Mouse (Mus musculus) hindbrain, embryonic 12.5 days (tissue): ENCODE data around the gene Ube2t. TPM values are rescaled to one million over a fixed set of nuclear protein-coding genes. Genes with fewer than 3 reads are reported as not detected.

Experiments
- ATAC-seq: fragments of 200-750 bp; cut with Nextera tagmentation; 2 replicates; pipeline ENCODE4 v1.8.0; 2017; ENCODE audit warnings: moderate TSS enrichment; ENCODE audit not compliant: low FRiP score
- H3K27ac ChIP-seq: fragments of 300-500 bp; sonication (generic); 2 replicates; pipeline ENCODE4 v1.5.1; 2016; ENCODE audit warnings: mild to moderate bottlenecking
- H3K27me3 ChIP-seq: fragments of 300-500 bp; sonication (generic); 2 replicates; pipeline ENCODE4 v1.6.1; 2016; ENCODE audit warnings: mild to moderate bottlenecking
- H3K36me3 ChIP-seq: fragments of 300-500 bp; sonication (generic); 2 replicates; pipeline ENCODE4 v1.6.1; 2016; ENCODE audit warnings: mild to moderate bottlenecking
- H3K4me1 ChIP-seq: fragments of 300-500 bp; sonication (generic); 2 replicates; pipeline ENCODE4 v1.6.1; 2016
- H3K4me2 ChIP-seq: fragments of 300-500 bp; sonication (generic); replicated peaks from 2 replicates; pipeline ENCODE4 v1.6.1; 2016; ENCODE audit warnings: mild to moderate bottlenecking
- H3K4me3 ChIP-seq: fragments of 300-500 bp; sonication (generic); 2 replicates; pipeline ENCODE4 v1.5.1; 2016; ENCODE audit warnings: mild to moderate bottlenecking
- H3K9ac ChIP-seq: fragments of 300-500 bp; sonication (generic); 2 replicates; pipeline ENCODE4 v1.6.1; 2016; ENCODE audit warnings: mild to moderate bottlenecking, moderate library complexity
- H3K9me3 ChIP-seq: fragments of 300-500 bp; sonication (generic); replicated peaks from 2 replicates; pipeline ENCODE4 v1.6.1; 2016; ENCODE audit warnings: mild to moderate bottlenecking
- WGBS: fragments of 180-500 bp; shearing (Covaris S2); methylation state at CpG from one replicate; pipeline ENCODE4 v1.1.7; 2016; 5-methylcytosine and 5-hydroxymethylcytosine counted together
- polyA plus RNA-seq: library from polyadenylated mRNA; unstranded; fragments of >200 nt; fragmentation: Nextera tagmentation; extraction: Ambion mirVana; gene quantifications from 2 replicates; pipeline ENCODE4 v1.2.1, GENCODE M21; 2016

Gene Ube2t
- polyA plus RNA-seq, 1 experiment from 2014 or later = 30.8 TPM

DNA sequence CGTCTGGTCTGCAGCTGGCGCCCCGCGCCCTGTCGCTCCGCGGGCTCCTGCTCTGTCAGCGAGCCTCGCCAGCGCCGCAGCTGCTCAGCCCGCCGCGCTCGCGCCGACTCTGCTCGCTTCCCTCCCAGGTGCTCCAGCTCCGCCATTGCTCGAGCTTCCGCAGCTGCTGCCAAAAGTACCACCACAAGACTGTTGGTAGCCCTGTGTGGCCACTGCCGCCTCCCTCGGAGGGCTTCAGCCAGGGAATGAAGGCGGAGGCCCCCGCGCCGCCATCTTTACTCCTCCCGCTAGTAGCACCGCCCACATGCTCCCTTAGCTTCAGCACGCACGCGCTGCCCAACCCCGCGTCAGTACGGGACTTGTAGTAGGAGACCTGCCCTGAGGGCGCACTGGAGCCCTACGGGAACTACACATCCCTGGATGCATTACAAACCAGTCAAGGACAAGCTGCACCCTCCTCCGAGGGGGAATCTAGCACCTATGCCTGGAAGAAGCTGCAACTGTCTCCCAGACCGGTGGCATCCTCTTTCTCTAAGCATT lies 6.7 kb upstream of the Ube2t start, which contains the start of gene Ppp1r12b:
Ppp1r12b (minus strand) TSS at position 306 of the 540 bp plus-strand sequence.
- peak within 1 kb of the TSS; percentile 81 for H3K4me3 ChIP-seq
- H3K9ac ChIP-seq = peak within 1 kb of the TSS; percentile 83
- no peaks in the 10 kb centered on the region for H3K36me3 ChIP-seq
- H3K4me1 ChIP-seq = peaks cover 13% of the 10 kb centered on the region
- no peaks in the 10 kb centered on the region for H3K27me3 ChIP-seq
- H3K27ac ChIP-seq = peak within 1 kb of the TSS; percentile 94
- under 1% methylated on average over 36 of the region's 39 CpGs for WGBS
- ATAC-seq = peak; percentile 99
- H3K9me3 ChIP-seq = no peaks in the 10 kb centered on the region
- peak within 1 kb of the TSS; percentile 84 for H3K4me2 ChIP-seq

DNA sequence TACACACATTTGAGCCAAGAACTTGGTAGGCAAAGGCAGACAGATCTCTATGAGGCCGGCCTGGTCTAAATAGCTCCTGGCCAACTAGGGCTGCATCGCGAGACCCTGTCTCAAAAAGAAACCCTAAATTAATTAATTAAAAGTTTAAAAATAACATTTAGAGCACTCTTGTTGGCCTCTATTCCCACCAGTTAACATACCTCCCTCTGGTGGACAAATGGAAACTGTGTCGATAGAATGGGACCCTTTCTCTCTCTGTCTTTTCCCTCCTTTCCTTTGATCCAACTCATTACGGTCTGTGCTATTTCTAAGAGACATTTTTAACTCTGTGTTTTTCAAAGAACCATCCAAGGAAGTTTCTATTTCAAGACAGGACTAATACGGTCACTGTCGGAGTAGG lies 1.7 kb upstream of the Ube2t start:
- Histone ChIP-seq H3K4me3 (no peak overlapping the region), H3K4me1 (peaks cover 13% of the 10 kb centered on the region), H3K4me2 (no peak overlapping the region), H3K36me3 (no peaks in the 10 kb centered on the region), H3K9ac (no peak overlapping the region), H3K27me3 (0 out of 2 replicates have a peak, but pooled peaks cover 6% of the 10 kb centered on the region), H3K9me3 (no peaks in the 10 kb centered on the region), H3K27ac (no peak overlapping the region)
- 63% methylated on average over 7 of the region's 7 CpGs for WGBS
- ATAC-seq = no peak

DNA sequence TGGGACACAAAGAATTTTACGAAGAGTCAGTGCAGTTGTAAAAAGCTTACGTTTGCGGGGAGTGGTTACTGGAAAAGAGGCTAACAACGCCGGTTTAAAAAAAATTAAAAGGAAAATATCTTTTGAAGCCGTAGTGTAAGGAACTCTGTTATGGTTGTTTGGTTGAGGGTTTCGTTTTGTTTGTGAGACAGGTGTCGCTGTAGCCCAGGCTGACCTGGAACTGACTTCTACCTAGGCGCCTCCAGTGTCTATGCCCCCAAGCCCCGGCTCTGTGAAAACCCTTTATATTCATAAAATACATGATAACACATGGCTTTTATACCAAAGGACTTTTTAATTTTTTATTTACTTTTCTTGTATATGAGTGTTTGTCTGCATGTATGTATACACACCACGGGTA lies 456 bp downstream of the Ube2t start:
- Histone ChIP-seq H3K27ac (no peak overlapping the region), H3K36me3 (no peaks in the 10 kb centered on the region), H3K9me3 (no peaks in the 10 kb centered on the region), H3K4me1 (peaks cover 13% of the 10 kb centered on the region), H3K4me2 (peak overlapping the region; percentile 63), H3K9ac (peak overlapping the region; percentile 63), H3K27me3 (0 out of 2 replicates have a peak, but pooled peaks cover 6% of the 10 kb centered on the region), H3K4me3 (peak overlapping the region; percentile 64)
- ATAC-seq = peak; percentile 71
- 4% methylated on average over 11 of the region's 11 CpGs for WGBS

DNA sequence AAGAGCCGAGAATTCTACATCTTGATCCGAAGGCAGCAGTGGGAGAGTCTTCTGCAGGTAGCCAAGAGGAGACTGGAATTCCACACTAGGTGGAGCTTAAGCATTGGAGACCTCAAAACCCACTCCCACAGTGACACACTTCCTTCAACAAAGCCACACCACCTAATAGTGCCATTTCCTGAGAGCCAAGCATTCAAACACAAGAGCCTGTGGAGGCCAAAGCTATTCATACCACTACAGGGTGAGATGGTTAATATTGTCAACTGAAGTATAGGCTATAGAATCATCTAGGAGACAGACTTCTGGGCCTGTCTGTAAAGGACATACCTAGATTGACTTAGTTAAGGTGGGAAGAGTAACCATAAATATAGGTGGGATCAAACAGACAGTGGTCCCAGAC lies 3.1 kb downstream of the Ube2t start:
- 95% methylated on average over 2 of the region's 2 CpGs for WGBS
- Histone ChIP-seq H3K9ac (no peak overlapping the region), H3K4me1 (peaks cover 13% of the 10 kb centered on the region), H3K4me3 (no peak overlapping the region), H3K4me2 (no peak overlapping the region), H3K27me3 (0 out of 2 replicates have a peak, but pooled peaks cover 6% of the 10 kb centered on the region), H3K27ac (no peak overlapping the region), H3K9me3 (no peaks in the 10 kb centered on the region), H3K36me3 (peaks cover 13% of the 10 kb centered on the region)
- no peak for ATAC-seq

DNA sequence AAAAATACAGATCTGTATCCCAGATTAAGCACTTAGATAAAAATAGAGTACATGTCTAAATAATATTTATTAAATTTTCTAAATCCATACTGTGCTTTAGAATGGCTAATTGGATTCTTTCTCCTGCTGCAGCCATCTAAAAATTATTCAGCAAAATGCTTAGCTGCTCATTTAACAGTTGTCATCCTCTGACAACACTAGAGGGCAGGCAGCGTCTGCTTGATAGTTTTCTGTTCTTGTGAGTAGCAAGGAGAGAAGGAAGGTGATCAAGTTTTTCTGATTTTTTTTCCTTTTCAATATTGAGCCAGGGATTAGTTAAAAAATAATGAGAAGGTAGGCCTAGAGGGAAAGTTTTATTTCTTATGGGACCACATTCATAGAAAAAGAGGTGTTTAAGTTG lies 10.6 kb downstream of the Ube2t start:
- H3K9me3 ChIP-seq = no peaks in the 10 kb centered on the region
- H3K4me3 ChIP-seq = no peak overlapping the region
- no peaks in the 10 kb centered on the region for H3K27me3 ChIP-seq
- H3K4me2 ChIP-seq = no peak overlapping the region
- H3K27ac ChIP-seq = no peak overlapping the region
- 70% methylated on average over 1 of the region's 1 CpGs for WGBS
- ATAC-seq = no peak
- H3K9ac ChIP-seq = no peak overlapping the region
- peaks cover 20% of the 10 kb centered on the region for H3K36me3 ChIP-seq
- no peaks in the 10 kb centered on the region for H3K4me1 ChIP-seq

DNA sequence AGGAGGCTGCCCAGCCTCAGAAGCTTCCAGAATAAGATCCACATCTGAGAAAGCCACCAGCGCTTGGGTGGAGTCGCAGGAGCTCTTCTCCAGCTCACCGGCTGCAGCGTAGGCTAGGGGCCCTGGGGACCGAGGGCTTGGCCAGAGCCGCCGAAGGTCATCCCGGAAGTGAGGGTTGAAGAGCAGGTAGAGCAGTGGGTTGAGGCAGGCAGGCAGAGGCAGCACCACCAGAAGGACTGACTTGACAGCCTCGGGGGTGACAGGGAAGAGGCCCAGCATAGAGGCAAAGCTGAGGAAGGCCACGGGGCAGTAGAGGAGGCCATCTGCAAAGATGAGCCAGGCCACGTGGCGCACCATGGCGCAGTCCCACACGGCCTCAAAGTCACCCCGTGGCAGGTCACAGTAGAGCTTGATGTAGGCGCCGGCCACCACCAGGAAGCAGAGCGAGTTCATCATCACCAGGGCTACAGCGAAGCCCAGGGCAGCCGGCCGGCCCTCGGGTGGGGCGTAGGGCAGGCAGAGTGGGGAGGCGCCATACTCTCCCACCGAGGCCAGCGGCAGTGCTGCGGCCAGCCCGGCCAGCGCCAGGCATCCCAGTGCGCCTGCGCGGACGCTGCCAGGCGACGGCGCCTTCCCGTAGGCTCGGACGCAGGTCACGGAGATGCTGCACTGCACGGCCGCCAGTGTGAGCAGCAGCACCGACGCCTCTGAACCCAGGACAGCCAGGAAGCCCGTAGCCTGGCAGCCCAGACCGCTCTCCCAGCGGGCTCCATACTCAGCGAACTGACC lies 25.0 kb downstream of the Ube2t start:
- peak; percentile 87 for ATAC-seq
- WGBS = 32% methylated on average over 48 of the region's 48 CpGs

DNA sequence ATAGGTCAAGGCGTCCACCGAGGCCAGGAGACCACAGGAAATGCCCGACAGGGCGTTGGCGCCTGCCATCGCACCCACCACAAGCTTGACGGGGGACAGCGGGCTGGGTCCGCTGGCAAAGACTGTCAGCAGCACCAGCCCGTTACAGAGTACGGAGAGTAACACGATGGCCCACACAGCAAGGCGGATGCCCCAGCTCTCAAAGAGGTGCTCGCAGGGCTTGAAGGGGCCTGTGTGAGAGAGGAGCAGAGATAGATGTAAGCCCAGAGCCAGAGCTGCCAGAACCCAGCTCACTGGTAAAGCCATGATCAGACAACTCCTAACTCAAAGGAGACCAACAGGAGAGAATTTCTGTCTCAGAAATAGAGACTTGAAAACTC lies 25.6 kb downstream of the Ube2t start:
- H3K36me3 ChIP-seq = no peaks in the 10 kb centered on the region
- 9% methylated on average over 14 of the region's 14 CpGs for WGBS
- no peak overlapping the region for H3K27ac ChIP-seq
- H3K4me1 ChIP-seq = peaks cover 14% of the 10 kb centered on the region; the same call in 1 of the 2 replicates
- H3K4me3 ChIP-seq = peak overlapping the region; percentile 45
- peak overlapping the region; percentile 69 for H3K9ac ChIP-seq
- peak; percentile 61 for ATAC-seq
- peak overlapping the region; percentile 92 for H3K4me2 ChIP-seq
- peaks cover 11% of the 10 kb centered on the region for H3K27me3 ChIP-seq
- no peaks in the 10 kb centered on the region for H3K9me3 ChIP-seq

More for the DNA sequence above, 25.0 kb downstream of the Ube2t start:
- Histone ChIP-seq H3K4me2 (peak overlapping the region; percentile 92), H3K27ac (no peak overlapping the region), H3K4me1 (peaks cover 12% of the 10 kb centered on the region; the same call in 1 of the 2 replicates), H3K9me3 (no peaks in the 10 kb centered on the region), H3K4me3 (peak overlapping the region; percentile 45), H3K36me3 (no peaks in the 10 kb centered on the region), H3K27me3 (peaks cover 11% of the 10 kb centered on the region), H3K9ac (peak overlapping the region; percentile 69)

DNA sequence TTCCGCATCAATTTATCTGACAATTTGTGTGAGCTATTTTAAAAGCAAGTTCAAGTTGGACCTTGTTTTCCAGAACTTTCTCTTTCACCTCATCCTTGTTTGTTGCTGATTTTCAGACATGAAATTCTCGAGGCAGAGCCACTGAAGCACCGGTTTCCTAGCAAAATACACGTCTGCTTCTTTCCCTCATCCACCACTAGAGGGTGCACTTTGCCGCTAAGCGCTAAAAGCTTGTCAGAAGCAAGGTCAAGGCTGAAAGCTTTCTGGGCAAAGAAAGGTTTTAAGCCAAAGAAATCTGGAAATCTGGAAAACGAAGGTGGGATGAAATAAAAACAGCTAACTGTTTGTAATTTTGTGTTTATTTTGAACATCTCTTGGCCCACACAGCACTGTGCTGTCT lies 27.0 kb downstream of the Ube2t start:
- Histone ChIP-seq H3K27ac (no peak overlapping the region), H3K4me1 (peaks cover 14% of the 10 kb centered on the region; the same call in 1 of the 2 replicates)
- WGBS = 10% methylated on average over 7 of the region's 7 CpGs

DNA sequence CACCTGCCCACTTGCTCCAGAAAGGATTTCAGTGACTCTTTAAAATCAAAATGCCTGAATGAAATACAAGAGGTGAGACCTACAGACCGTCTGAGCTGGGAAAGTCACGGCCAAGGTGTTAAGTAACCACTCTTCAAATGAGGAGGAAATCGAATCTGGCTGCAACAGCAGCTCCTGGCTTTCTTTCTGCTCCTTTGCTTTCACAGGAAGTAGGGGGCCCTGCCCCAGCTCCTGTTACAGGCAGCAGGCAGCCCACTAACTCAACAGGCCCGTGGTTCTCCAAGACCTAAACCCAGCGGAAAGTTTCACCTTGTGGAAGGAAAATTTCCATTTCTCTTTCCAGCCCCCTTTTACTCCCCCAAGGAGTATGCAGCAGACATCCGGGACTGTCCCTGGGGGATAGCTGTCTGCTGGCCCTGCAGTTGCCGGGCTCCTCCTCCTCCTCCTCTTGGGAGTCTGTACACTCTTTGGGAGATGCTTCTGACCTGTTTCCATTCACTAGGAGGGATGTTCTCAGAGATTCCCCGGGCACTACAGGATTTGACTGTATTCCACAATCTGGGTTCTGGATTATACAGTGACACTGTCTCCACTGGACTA lies 29.8 kb downstream of the Ube2t start:
- Histone ChIP-seq H3K4me2 (no peak overlapping the region), H3K9me3 (no peaks in the 10 kb centered on the region), H3K27me3 (peaks cover 20% of the 10 kb centered on the region), H3K27ac (no peak overlapping the region), H3K4me3 (no peak overlapping the region), H3K9ac (no peak overlapping the region), H3K36me3 (no peaks in the 10 kb centered on the region), H3K4me1 (peaks cover 22% of the 10 kb centered on the region)
- ATAC-seq = no peak
- WGBS = 44% methylated on average over 8 of the region's 8 CpGs

More for the DNA sequence above, 27.0 kb downstream of the Ube2t start:
- Histone ChIP-seq H3K27me3 (peaks cover 16% of the 10 kb centered on the region), H3K4me2 (no peak overlapping the region), H3K36me3 (no peaks in the 10 kb centered on the region), H3K9me3 (no peaks in the 10 kb centered on the region), H3K9ac (no peak overlapping the region), H3K4me3 (no peak overlapping the region)
- no peak for ATAC-seq

DNA sequence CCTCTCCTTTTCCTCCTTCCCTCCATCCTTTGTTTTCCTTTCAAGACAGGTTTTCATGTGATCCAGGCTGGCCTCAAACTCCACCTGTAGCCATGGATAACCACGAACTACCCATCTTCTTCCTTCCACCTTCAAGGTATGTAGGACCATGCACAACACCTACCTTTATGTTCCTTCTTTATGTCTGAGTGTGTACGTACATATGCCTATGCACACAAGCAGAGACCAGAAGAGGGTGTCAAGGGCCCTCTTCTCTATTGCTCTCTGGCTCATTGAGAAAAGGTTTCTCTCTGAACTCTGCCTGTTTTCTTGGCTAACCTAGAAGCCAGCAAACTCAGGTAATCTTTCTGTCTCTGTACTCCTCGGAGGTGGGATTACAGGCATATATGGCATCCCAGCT lies 32.4 kb downstream of the Ube2t start:
- Histone ChIP-seq H3K4me1 (peaks cover 14% of the 10 kb centered on the region), H3K27ac (no peak overlapping the region), H3K9ac (no peak overlapping the region), H3K9me3 (no peaks in the 10 kb centered on the region), H3K36me3 (no peaks in the 10 kb centered on the region), H3K27me3 (peaks cover 19% of the 10 kb centered on the region), H3K4me3 (no peak overlapping the region), H3K4me2 (no peak overlapping the region)
- no peak for ATAC-seq
- 90% methylated on average over 3 of the region's 3 CpGs for WGBS

DNA sequence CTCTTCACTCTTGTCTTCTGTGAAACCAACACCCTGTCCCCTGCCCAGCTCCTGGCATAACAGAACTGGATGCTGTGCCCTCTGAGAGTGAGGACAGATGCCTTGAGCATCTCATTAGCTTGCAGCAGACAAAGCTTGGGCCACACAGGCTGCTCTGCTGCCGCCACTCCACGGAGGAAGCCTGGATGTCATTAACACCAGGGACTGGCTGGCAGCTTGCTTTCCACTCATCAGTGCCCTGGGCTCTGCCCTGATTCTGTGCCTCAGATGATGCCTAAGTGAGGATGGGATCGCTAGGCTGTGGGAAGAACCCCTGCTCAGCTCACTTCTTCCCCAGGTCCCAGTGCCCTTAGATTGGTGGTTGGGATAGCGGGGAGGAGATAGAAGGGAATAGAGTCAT lies 33.1 kb downstream of the Ube2t start:
- Histone ChIP-seq H3K4me1 (peaks cover 14% of the 10 kb centered on the region), H3K9me3 (no peaks in the 10 kb centered on the region), H3K4me2 (no peak overlapping the region), H3K4me3 (no peak overlapping the region), H3K36me3 (no peaks in the 10 kb centered on the region), H3K27me3 (peaks cover 19% of the 10 kb centered on the region), H3K9ac (no peak overlapping the region), H3K27ac (no peak overlapping the region)
- ATAC-seq = no peak
- WGBS = 58% methylated on average over 4 of the region's 4 CpGs

DNA sequence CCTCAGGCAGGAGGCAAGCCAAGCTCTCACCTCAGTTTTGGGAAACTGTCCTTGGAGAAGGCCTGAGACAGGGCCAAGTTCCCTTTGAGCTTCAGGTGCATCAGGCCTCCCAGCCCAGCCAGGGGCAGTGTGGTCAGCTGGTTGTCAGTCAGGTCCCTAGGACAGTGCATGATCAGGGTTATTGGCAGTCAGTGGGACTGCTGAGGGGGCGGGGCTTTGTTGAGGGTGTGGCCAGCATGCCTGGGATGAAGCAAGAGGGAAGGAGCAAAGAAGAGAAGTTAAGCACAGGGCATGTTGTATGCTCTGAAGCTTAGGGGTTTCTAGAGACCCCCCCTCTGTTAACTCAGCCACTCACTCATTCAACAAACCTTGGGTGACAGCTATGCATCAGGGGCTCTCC lies 33.6 kb downstream of the Ube2t start:
- H3K4me2 ChIP-seq = no peak overlapping the region
- H3K4me3 ChIP-seq = no peak overlapping the region
- H3K27me3 ChIP-seq = peaks cover 19% of the 10 kb centered on the region; the same call in 1 of the 2 replicates
- H3K36me3 ChIP-seq = no peaks in the 10 kb centered on the region
- no peak overlapping the region for H3K9ac ChIP-seq
- no peak for ATAC-seq
- H3K27ac ChIP-seq = no peak overlapping the region
- H3K4me1 ChIP-seq = peaks cover 14% of the 10 kb centered on the region
- WGBS = 33% methylated on average over 1 of the region's 1 CpGs
- H3K9me3 ChIP-seq = no peaks in the 10 kb centered on the region
